Mouse (Mus musculus): ENCODE results near the gene Dcun1d4. TPM values are rescaled to one million over a fixed set of nuclear protein-coding genes. Genes with fewer than 3 reads are reported as not detected.
"Not testable (repeated sequence)": the region's sequence is repeated elsewhere in the genome, so short reads cannot be mapped to it uniquely, and the experiment has no call there.

The Dcun1d4 gene
- polyA plus RNA-seq, 1 experiment from 2014 or later: 59.4 TPM

DNA sequence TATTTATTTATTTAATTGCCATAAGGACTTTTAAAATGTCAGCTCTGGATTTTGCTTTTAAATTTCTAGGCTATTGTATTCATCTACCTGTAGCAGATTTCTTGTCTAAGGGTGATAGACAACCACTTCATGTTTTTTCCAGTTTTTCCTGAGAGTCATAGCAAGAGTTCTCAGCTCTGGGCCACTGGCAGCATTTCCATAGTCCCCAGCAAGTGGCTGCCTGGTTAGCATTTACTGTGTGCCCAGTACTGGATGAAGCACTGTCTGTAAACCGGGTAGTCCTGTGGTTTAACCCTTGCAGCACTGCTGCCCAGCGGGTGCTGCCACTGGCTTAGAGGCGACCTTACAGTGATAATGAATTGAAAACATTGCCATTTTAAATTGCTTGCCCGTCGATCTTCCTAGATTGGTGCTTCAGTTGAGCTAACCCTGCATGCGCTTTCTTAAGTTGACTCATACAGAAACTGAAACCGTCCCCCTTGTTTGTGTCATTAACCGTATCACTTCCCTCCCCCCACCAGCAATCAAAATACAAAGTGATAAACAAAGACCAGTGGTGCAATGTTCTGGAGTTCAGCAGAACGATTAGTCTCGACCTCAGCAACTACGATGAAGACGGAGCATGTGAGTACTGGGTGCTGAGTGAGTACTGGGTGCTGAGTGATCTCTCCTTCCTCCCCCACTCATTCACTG, 76.1 kb downstream of the Dcun1d4 start:
- no peak overlapping the region for H3K27ac ChIP-seq
- no peak for ATAC-seq (ENCODE audit: low FRiP score)
- peaks cover 51% of the 10 kb centered on the region for H3K36me3 ChIP-seq (replicated peaks)
- 0 out of 2 replicates have a peak, but pooled peaks cover 8% of the 10 kb centered on the region for H3K4me1 ChIP-seq
- no peak overlapping the region for H3K4me2 ChIP-seq
- 86% methylated on average over 12 of the region's 12 CpGs for WGBS
- H3K27me3 ChIP-seq: no peaks in the 10 kb centered on the region
- H3K4me3 ChIP-seq (replicated peaks): no peak overlapping the region
- no peak overlapping the region for H3K9ac ChIP-seq
- H3K9me3 ChIP-seq: no peaks in the 10 kb centered on the region

DNA sequence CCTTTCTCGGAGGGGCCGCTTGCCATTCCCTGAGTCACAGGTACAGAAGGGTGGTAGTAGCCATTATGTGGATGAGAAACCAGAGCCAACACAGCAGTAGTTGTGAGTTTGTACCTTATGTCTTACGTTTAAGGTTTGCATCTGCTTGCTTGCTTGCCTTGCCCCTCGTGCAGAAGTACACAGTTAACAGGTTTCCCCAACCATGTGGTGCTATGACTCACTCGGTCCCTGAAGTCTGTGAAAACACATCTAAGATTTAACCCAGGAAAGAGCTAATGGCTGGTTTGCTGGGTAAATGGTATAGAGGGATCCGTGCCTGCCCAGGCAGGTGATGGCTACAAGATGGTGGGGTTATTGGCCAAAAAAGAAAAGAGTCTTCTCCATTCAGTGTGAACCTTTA, 78.0 kb downstream of the Dcun1d4 start:
- no peak overlapping the region for H3K27ac ChIP-seq

DNA sequence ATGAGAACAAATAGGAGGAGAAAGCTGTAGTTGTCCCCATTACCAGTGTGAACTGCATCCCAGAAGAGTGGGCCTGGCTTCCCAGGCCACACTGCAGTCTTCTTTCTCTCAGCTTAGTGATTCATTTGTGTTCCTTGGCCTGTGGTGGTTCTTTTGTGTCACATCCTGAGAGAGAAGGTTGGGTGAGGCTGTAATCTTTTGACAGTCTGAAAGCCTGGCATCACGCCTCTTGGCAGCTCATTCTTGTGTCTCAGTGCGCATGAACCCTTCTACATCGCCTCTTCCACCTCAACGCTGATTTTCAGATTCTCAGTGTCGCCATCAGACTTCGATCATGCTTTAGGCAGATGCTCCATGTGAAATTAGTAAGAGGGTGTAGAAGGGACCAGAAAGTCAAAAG, 83.2 kb downstream of the Dcun1d4 start:
- H3K9ac ChIP-seq: no peak overlapping the region
- no peak overlapping the region for H3K27ac ChIP-seq
- H3K4me3 ChIP-seq (replicated peaks): no peak overlapping the region
- peaks cover 14% of the 10 kb centered on the region for H3K36me3 ChIP-seq (replicated peaks)
- no peaks in the 10 kb centered on the region for H3K4me1 ChIP-seq
- no peaks in the 10 kb centered on the region for H3K27me3 ChIP-seq
- H3K4me2 ChIP-seq: no peak overlapping the region
- no peaks in the 10 kb centered on the region for H3K9me3 ChIP-seq
- ATAC-seq (ENCODE audit: low FRiP score): no peak
- WGBS: 91% methylated on average over 6 of the region's 6 CpGs

More for the DNA sequence above, 78.0 kb downstream of the Dcun1d4 start:
- H3K4me2 ChIP-seq: no peak overlapping the region
- H3K27me3 ChIP-seq: no peaks in the 10 kb centered on the region
- no peak overlapping the region for H3K9ac ChIP-seq
- WGBS: 94% methylated on average over 6 of the region's 6 CpGs
- H3K9me3 ChIP-seq: no peaks in the 10 kb centered on the region
- no peak overlapping the region for H3K4me3 ChIP-seq (replicated peaks)
- ATAC-seq (ENCODE audit: low FRiP score): no peak
- H3K36me3 ChIP-seq (replicated peaks): peaks cover 42% of the 10 kb centered on the region
- 0 out of 2 replicates have a peak, but pooled peaks cover 8% of the 10 kb centered on the region for H3K4me1 ChIP-seq

DNA sequence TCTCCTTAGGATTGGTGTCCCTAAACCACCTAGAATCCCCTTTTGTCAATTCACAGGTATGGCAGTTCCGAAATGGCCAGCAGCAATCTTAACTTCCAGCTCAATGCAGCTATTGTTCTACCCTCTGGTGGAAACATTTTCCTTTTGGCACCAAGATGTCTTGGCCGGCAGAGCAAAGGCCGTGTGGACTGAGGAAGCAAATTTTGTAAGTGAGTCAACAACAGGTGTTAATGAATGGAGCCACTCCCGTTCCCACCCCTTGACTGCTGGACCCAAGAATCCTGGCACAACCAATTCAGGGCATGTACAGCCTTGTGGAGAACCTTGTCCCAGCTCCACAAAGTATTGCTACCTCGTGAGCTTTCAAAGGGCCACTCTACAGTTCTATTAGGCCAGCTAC, 85.3 kb downstream of the Dcun1d4 start:
- H3K27ac ChIP-seq: no peak overlapping the region
- no peaks in the 10 kb centered on the region for H3K9me3 ChIP-seq
- H3K4me2 ChIP-seq: no peak overlapping the region
- no peak overlapping the region for H3K4me3 ChIP-seq (replicated peaks)
- peaks cover 8% of the 10 kb centered on the region for H3K36me3 ChIP-seq (replicated peaks)
- 87% methylated on average over 5 of the region's 5 CpGs for WGBS
- H3K9ac ChIP-seq: no peak overlapping the region
- no peaks in the 10 kb centered on the region for H3K27me3 ChIP-seq
- no peak for ATAC-seq (ENCODE audit: low FRiP score)
- no peaks in the 10 kb centered on the region for H3K4me1 ChIP-seq

DNA sequence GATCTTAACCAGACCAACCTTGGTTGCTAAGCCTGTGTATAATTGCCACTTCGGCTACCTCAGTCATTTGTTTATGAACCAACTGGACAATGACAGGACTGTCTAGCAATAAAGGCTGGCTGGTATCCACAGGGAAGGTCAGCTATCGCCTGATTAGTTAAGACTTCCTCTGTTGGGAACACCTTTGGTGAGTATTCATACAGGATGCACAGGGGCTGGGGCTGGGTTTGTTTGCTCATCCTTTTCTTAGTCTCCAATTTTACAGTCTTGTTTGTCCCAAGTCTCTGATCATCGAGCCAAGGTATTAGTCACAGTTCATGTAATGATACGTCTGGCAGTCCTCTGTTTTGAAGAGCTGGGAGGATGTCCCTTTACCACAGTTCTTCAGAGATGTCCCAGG, 86.1 kb downstream of the Dcun1d4 start:
- H3K4me2 ChIP-seq: no peak overlapping the region
- H3K27me3 ChIP-seq: no peaks in the 10 kb centered on the region
- ATAC-seq (ENCODE audit: low FRiP score): no peak
- no peak overlapping the region for H3K9ac ChIP-seq
- no peak overlapping the region for H3K4me3 ChIP-seq (replicated peaks)
- 89% methylated on average over 4 of the region's 4 CpGs for whole genome bisulfite sequencing
- H3K36me3 ChIP-seq (replicated peaks): peaks cover 4% of the 10 kb centered on the region
- no peaks in the 10 kb centered on the region for H3K9me3 ChIP-seq
- no peak overlapping the region for H3K27ac ChIP-seq
- no peaks in the 10 kb centered on the region for H3K4me1 ChIP-seq

DNA sequence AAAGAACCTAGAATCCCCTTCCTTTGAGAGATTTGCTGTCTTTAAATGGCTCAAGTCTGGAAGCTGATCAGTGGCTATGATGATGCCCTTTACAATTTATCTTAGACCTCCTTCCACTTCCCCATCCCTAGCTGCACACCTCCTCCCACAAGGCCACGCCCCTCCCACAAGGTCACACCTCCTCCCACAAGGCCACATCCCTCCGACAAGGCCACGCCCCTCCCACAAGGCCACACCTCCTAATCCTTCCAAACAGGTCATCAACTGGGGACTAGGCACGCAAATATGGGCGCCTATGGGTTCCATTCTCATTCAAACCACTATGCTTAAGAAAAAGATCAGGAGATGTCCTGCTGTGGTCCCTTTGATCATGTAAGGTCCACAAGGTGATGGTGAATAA, 88.4 kb downstream of the Dcun1d4 start:
- Histone ChIP-seq H3K36me3 (replicated peaks) (no peaks in the 10 kb centered on the region), H3K4me2 (no peak overlapping the region), H3K4me3 (replicated peaks) (no peak overlapping the region), H3K9me3 (no peaks in the 10 kb centered on the region), H3K4me1 (no peaks in the 10 kb centered on the region), H3K27ac (no peak overlapping the region), H3K27me3 (no peaks in the 10 kb centered on the region), H3K9ac (no peak overlapping the region)
- WGBS: 73% methylated on average over 5 of the region's 5 CpGs
- no peak for ATAC-seq (ENCODE audit: low FRiP score)

DNA sequence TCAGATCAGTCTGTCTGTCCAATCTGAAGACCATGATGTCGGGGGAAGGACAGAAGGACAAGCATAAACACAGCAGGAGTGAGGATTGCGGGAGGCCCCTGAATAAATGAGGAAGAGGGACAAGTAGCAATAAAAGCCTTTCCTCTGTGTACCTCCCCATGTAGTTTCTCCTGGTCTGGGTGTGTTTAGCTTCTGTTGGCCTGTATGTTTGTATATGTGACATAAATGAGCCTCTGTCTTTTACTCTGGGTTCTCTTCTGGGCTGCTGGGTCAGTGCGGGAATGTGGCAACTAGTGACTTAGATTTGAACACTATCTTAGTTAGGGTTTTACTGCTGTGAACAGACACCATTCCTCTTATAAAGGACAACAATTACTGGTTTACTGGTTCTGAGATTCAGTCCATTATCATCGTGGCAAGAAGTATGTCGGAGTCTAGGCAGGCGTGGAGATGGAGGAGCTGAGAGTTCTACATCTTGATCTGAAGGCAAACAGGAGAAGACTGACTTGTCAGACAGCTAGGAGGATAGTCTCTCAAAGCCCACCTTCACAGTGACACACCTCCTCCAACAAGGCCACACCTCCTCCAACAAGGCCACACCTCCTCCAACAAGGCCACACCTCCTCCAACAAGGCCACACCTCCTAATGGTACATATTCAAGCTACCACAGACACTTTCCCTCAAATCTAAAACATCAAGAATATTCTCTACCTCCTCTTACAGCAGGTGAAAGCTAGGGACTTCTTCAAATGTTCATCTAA, 90.8 kb downstream of the Dcun1d4 start:
- peaks cover 9% of the 10 kb centered on the region for H3K4me1 ChIP-seq

DNA sequence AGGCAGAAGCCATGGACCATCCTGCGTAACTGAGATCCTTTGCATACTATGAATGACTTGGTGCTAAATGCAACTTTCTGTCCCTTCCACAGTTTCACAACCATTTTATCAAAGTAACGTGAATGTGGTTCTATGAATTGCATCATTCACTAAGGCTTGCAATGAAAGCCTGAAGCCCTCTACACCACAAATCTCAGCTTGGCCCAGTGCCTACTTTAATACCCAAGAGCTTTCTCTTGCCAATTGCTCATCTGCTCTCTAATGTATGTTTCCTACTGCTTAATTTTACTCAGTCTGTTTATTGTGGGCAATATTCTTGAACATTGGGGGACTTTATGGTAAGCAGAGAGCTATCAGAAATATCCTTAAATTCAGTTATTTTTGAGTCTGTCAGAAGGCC, 92.0 kb downstream of the Dcun1d4 start:
- H3K9ac ChIP-seq: no peak overlapping the region
- no peaks in the 10 kb centered on the region for H3K36me3 ChIP-seq (replicated peaks)
- ATAC-seq (ENCODE audit: low FRiP score): no peak
- no peaks in the 10 kb centered on the region for H3K9me3 ChIP-seq
- no peak overlapping the region for H3K4me2 ChIP-seq
- H3K4me1 ChIP-seq: peaks cover 11% of the 10 kb centered on the region
- 94% methylated on average over 2 of the region's 2 CpGs for WGBS
- no peak overlapping the region for H3K4me3 ChIP-seq (replicated peaks)
- H3K27me3 ChIP-seq: no peaks in the 10 kb centered on the region
- no peak overlapping the region for H3K27ac ChIP-seq

More for the DNA sequence above, 90.8 kb downstream of the Dcun1d4 start:
- Histone ChIP-seq H3K27me3 (no peaks in the 10 kb centered on the region), H3K36me3 (replicated peaks) (no peaks in the 10 kb centered on the region), H3K4me2 (no peak overlapping the region), H3K9ac (no peak overlapping the region), H3K9me3 (no peaks in the 10 kb centered on the region), H3K27ac (no peak overlapping the region), H3K4me3 (replicated peaks) (no peak overlapping the region)
- ATAC-seq (ENCODE audit: low FRiP score): no peak
- WGBS: 92% methylated on average over 6 of the region's 6 CpGs

DNA sequence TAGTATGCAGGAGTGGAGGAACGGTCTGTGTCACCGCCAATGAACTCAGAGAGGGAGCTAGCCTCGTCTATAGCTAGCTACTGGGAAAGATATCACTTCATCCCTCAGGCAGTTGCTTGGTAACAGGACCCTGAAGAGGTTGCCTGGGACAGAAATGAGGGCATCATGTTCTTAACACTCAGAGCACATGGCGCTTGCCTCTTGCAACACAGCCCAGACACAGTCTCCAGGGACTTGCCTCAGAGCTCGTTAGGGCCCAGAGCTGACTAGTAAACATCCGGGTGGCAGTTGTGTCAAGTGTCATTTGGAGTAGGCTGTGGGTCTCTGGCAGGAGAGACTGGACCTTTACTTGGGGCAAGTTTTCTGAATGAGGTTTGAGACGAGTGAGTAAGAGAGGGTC, 93.0 kb downstream of the Dcun1d4 start:
- Histone ChIP-seq H3K9ac (no peak overlapping the region), H3K4me2 (no peak overlapping the region), H3K27ac (no peak overlapping the region), H3K4me1 (peaks cover 11% of the 10 kb centered on the region), H3K4me3 (replicated peaks) (no peak overlapping the region), H3K9me3 (no peaks in the 10 kb centered on the region), H3K27me3 (no peaks in the 10 kb centered on the region), H3K36me3 (replicated peaks) (no peaks in the 10 kb centered on the region)
- ATAC-seq (ENCODE audit: low FRiP score): no peak
- 77% methylated on average over 7 of the region's 7 CpGs for WGBS

DNA sequence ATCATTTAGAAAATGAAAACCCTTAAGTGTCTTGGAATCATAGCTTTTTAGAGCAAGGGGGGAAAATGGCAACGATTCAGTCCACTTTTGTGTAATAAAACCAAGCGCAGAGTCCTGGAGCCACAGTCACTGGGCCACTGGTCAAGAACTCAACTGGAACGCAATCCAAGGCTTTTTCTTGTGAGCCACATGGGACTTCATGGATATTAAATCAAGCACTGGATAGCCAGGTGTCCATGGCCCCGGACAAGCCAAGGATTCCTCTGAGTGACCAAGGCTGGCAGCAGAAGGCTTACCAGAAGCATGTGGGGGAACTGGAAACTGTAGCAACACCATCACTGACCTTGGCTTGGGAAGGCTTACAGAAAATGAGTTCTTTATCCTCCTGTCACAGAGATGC, 93.8 kb downstream of the Dcun1d4 start:
- no peak for ATAC-seq (ENCODE audit: low FRiP score)
- Histone ChIP-seq H3K4me1 (peaks cover 11% of the 10 kb centered on the region), H3K4me3 (replicated peaks) (no peak overlapping the region), H3K9ac (no peak overlapping the region), H3K4me2 (no peak overlapping the region), H3K27me3 (no peaks in the 10 kb centered on the region), H3K36me3 (replicated peaks) (no peaks in the 10 kb centered on the region), H3K27ac (no peak overlapping the region), H3K9me3 (no peaks in the 10 kb centered on the region)
- 87% methylated on average over 4 of the region's 4 CpGs for WGBS

DNA sequence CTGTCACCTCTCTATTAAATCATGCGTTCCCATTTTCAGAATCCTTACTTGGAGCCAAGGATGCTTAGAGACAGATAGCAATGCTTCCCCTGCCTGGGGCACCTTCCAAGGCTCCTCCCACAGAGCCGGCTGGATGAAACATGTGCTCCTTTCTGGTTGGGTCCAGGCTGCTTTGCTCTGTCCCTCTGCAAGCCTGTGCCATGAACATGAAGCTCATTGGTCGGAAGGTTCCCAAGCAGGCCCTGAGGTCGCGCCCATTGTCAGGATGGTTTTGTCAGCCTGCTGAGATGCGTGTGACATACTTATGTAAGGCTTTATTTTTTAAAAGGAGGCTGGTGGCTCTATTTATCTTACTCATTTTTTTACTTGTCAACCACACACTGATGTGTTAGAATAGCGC, 95.9 kb downstream of the Dcun1d4 start:
- no peaks in the 10 kb centered on the region for H3K27me3 ChIP-seq
- H3K9ac ChIP-seq: no peak overlapping the region
- no peak overlapping the region for H3K4me3 ChIP-seq (replicated peaks)
- ATAC-seq (ENCODE audit: low FRiP score): no peak
- no peak overlapping the region for H3K4me2 ChIP-seq
- no peaks in the 10 kb centered on the region for H3K9me3 ChIP-seq
- H3K36me3 ChIP-seq (replicated peaks): no peaks in the 10 kb centered on the region
- peaks cover 11% of the 10 kb centered on the region for H3K4me1 ChIP-seq
- no peak overlapping the region for H3K27ac ChIP-seq
- 68% methylated on average over 7 of the region's 7 CpGs for WGBS

DNA sequence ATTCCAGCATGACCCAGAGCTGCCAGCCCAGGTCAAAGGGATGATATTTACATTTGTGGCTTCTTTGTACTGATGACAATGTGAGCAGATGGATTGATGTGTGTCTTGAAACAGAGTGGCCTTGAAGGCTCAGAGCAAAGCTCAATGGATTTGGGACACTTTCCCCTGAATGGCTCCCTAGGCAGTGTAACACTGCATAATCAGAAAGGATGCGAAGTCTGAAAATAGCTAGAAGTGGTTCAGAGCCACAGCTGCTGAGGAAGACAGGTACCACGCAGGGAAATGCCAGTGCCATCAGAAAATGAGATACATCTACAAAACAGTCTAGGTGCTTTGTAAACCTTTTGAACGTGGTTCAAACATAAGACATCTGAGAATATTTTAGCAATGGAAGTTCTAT, 97.3 kb downstream of the Dcun1d4 start:
- no peak overlapping the region for H3K27ac ChIP-seq
- no peak for ATAC-seq (ENCODE audit: low FRiP score)
- WGBS: 79% methylated on average over 3 of the region's 3 CpGs
- H3K4me2 ChIP-seq: no peak overlapping the region
- H3K36me3 ChIP-seq (replicated peaks): no peaks in the 10 kb centered on the region
- H3K9ac ChIP-seq: no peak overlapping the region
- no peaks in the 10 kb centered on the region for H3K9me3 ChIP-seq
- H3K4me3 ChIP-seq (replicated peaks): no peak overlapping the region
- H3K27me3 ChIP-seq: no peaks in the 10 kb centered on the region
- H3K4me1 ChIP-seq: peaks cover 11% of the 10 kb centered on the region

DNA sequence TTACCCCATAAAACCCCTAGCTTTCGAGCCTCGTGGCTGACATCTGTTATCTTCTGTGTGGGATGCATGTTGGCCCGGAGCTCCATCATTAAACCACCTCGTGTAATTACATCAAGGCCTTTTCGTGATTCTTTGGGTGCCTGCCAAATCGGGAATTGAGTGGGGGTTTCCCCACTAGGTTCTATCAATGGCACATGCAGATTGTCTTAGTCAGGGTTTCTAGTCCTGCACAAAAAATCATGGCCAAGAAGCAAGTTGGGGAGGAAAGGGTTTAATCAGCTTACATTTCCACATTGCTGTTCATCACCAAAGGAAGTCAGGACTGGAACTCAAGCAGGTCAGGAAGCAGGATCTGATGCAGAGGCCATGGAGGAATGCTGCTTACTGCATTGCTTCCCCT, 103.2 kb downstream of the Dcun1d4 start:
- not testable (repeated sequence) for H3K4me1 ChIP-seq; H3K36me3 ChIP-seq (replicated peaks); H3K9ac ChIP-seq; H3K9me3 ChIP-seq; H3K27me3 ChIP-seq; H3K27ac ChIP-seq; H3K4me2 ChIP-seq; ATAC-seq (ENCODE audit: low FRiP score); H3K4me3 ChIP-seq (replicated peaks)
- 82% methylated on average over 6 of the region's 6 CpGs for WGBS

All from forebrain, embryonic 12.5 days (tissue).